Mouse (Mus musculus) lung, postnatal 0 days (tissue): ENCODE data around the gene Zfp92. TPM values are rescaled to one million over a fixed set of nuclear protein-coding genes. Genes with fewer than 3 reads are reported as not detected.

ENCODE experiments used
- ATAC-seq: fragments of 200-750 bp; cut with Nextera tagmentation; 2 replicates; pipeline ENCODE4 v1.8.0; 2017; ENCODE audit warnings: moderate library complexity
- DNase-seq: peaks from one replicate; pipeline ENCODE4 v3.0.0-alpha.2; 2016; ENCODE audit warnings: low spot score
- H3K27ac ChIP-seq: fragments of 300-500 bp; sonication (generic); 2 replicates; pipeline ENCODE4 v1.5.1; 2014; ENCODE audit warnings: antibody characterized with exemption, mild to moderate bottlenecking, low read length, mixed read lengths
- H3K27me3 ChIP-seq: fragments of 300-500 bp; sonication (generic); replicated peaks from 2 replicates; pipeline ENCODE4 v1.6.1; 2014; ENCODE audit warnings: low read length, mixed read lengths; ENCODE audit not compliant: insufficient read depth
- H3K36me3 ChIP-seq: fragments of 300-500 bp; sonication (generic); 2 replicates; pipeline ENCODE4 v1.6.1; 2014; ENCODE audit warnings: low read length, mixed read lengths; ENCODE audit not compliant: insufficient read depth
- H3K4me1 ChIP-seq: fragments of 300-500 bp; sonication (generic); 2 replicates; pipeline ENCODE4 v1.6.1; 2014; ENCODE audit warnings: antibody characterized with exemption, low read depth, low read length, mixed read lengths; ENCODE audit not compliant: insufficient read depth
- H3K4me2 ChIP-seq: fragments of 300-500 bp; sonication (generic); replicated peaks from 2 replicates; pipeline ENCODE4 v1.6.1; 2014; ENCODE audit warnings: low read depth, mild to moderate bottlenecking, low read length, moderate library complexity, mixed read lengths
- H3K4me3 ChIP-seq: fragments of 300-500 bp; sonication (generic); 2 replicates; pipeline ENCODE4 v1.5.1; 2014; ENCODE audit warnings: low read depth, low read length
- H3K9ac ChIP-seq: fragments of 300-500 bp; sonication (generic); replicated peaks from 2 replicates; pipeline ENCODE4 v1.6.1; 2014; ENCODE audit warnings: low read depth, mild to moderate bottlenecking
- H3K9me3 ChIP-seq: fragments of 300-500 bp; sonication (generic); 2 replicates; pipeline ENCODE4 v1.6.1; 2016; ENCODE audit warnings: low read length, mixed read lengths
- CTCF ChIP-seq: IDR thresholded peaks from 2 replicates; pipeline ENCODE4 v1.5.1; 2016; ENCODE audit warnings: antibody characterized with exemption, mild to moderate bottlenecking
- EP300 ChIP-seq: IDR thresholded peaks from 2 replicates; pipeline ENCODE4 v1.6.1; 2016; ENCODE audit warnings: antibody characterized with exemption, mild to moderate bottlenecking, control low read depth
- WGBS: fragments of 180-500 bp; shearing (Covaris S2); extraction: QIAGEN DNeasy Blood & Tissue Kit; methylation state at CpG from one replicate; pipeline ENCODE4 v1.1.7; 2014; 5-methylcytosine and 5-hydroxymethylcytosine counted together
- polyA plus RNA-seq: library from polyadenylated mRNA; unstranded; fragments of >200 nt; fragmentation: Nextera tagmentation; extraction: Ambion mirVana; gene quantifications from 2 replicates; pipeline ENCODE4 v1.2.1, GENCODE M21; 2015

Gene Zfp92
- polyA plus RNA-seq, 1 experiment from 2014 or later, result 0.07 TPM

GRCm38 (mm10) chrX:73468752-73469151, 57.9 kb downstream of the Zfp92 start:
- H3K4me2 ChIP-seq, result no peak overlapping the region
- no peak overlapping the region for H3K4me3 ChIP-seq
- H3K27me3 ChIP-seq, result no peaks in the 10 kb centered on the region
- H3K36me3 ChIP-seq, result no peaks in the 10 kb centered on the region
- H3K9ac ChIP-seq, result no peak overlapping the region
- H3K27ac ChIP-seq, result peak overlapping the region; percentile 65
- H3K4me1 ChIP-seq, result peaks cover 3% of the 10 kb centered on the region; the same call in 1 of the 2 replicates
- TF ChIP-seq EP300 (no peak), CTCF (no peak)
- DNase-seq, result no peak
- no peaks in the 10 kb centered on the region for H3K9me3 ChIP-seq
- no peak; the same call in 1 of the 2 replicates for ATAC-seq
- WGBS, result 27% methylated on average over 1 of the region's 1 CpGs

- no peak for ATAC-seq
- Histone ChIP-seq H3K9me3 (no peaks in the 10 kb centered on the region), H3K27ac (no peak overlapping the region), H3K4me3 (no peak overlapping the region), H3K36me3 (no peaks in the 10 kb centered on the region), H3K4me1 (peaks cover 3% of the 10 kb centered on the region; the same call in 1 of the 2 replicates), H3K27me3 (no peaks in the 10 kb centered on the region), H3K9ac (no peak overlapping the region), H3K4me2 (no peak overlapping the region)
- TF ChIP-seq EP300 (no peak), CTCF (no peak)
- DNase-seq, result no peak
- 76% methylated on average over 3 of the region's 3 CpGs for WGBS
Measured at GRCm38 (mm10) chrX:73471764-73472163, 60.9 kb downstream of the Zfp92 start.

GRCm38 (mm10) chrX:73474340-73475165, 63.7 kb downstream of the Zfp92 start:
- 52% methylated on average over 11 of the region's 12 CpGs for WGBS

GRCm38 (mm10) chrX:73475658-73476256, 64.9 kb downstream of the Zfp92 start:
- 81% methylated on average over 1 of the region's 1 CpGs for WGBS
- ATAC-seq, result no peak
- Histone ChIP-seq H3K9ac (no peak overlapping the region), H3K27ac (peak overlapping the region; percentile 68), H3K4me1 (no peaks in the 10 kb centered on the region; the same call in 1 of the 2 replicates), H3K36me3 (no peaks in the 10 kb centered on the region), H3K4me3 (no peak overlapping the region), H3K4me2 (no peak overlapping the region), H3K9me3 (no peaks in the 10 kb centered on the region), H3K27me3 (no peaks in the 10 kb centered on the region)
- TF ChIP-seq EP300, result no peak
- no peak for TF ChIP-seq CTCF
- DNase-seq, result no peak

More at GRCm38 (mm10) chrX:73474340-73475165, 63.7 kb downstream of the Zfp92 start:
- Histone ChIP-seq H3K9me3 (no peaks in the 10 kb centered on the region), H3K4me1 (no peaks in the 10 kb centered on the region; the same call in 1 of the 2 replicates), H3K9ac (no peak overlapping the region), H3K36me3 (no peaks in the 10 kb centered on the region), H3K27ac (peak overlapping the region; percentile 55), H3K4me3 (no peak overlapping the region), H3K27me3 (no peaks in the 10 kb centered on the region), H3K4me2 (no peak overlapping the region)
- ATAC-seq, result peak; percentile 77
- DNase-seq, result peak; percentile 72
- TF ChIP-seq CTCF (peak; percentile 27; the same call in 1 of the 2 replicates), EP300 (peak; percentile 34; the same call in 1 of the 2 replicates)

- Histone ChIP-seq H3K36me3 (no peaks in the 10 kb centered on the region), H3K9me3 (no peaks in the 10 kb centered on the region), H3K27me3 (no peaks in the 10 kb centered on the region), H3K4me1 (no peaks in the 10 kb centered on the region; the same call in 1 of the 2 replicates), H3K4me3 (no peak overlapping the region), H3K4me2 (no peak overlapping the region), H3K9ac (no peak overlapping the region), H3K27ac (peak overlapping the region; percentile 47; the same call in 1 of the 2 replicates)
- WGBS, result 26% methylated on average over 2 of the region's 2 CpGs
- ATAC-seq (peak; percentile 74), DNase-seq (peak; percentile 87)
- TF ChIP-seq EP300 (peak; percentile 31; the same call in 1 of the 2 replicates), CTCF (no peak)
Measured at GRCm38 (mm10) chrX:73476621-73477020, 65.7 kb downstream of the Zfp92 start.

GRCm38 (mm10) chrX:73477500-73477899, 66.6 kb downstream of the Zfp92 start:
- H3K9ac ChIP-seq, result no peak overlapping the region
- WGBS, result 92% methylated on average over 2 of the region's 2 CpGs
- no peaks in the 10 kb centered on the region for H3K9me3 ChIP-seq
- ATAC-seq, result no peak
- H3K4me3 ChIP-seq, result no peak overlapping the region
- H3K4me2 ChIP-seq, result no peak overlapping the region
- no peaks in the 10 kb centered on the region; the same call in 1 of the 2 replicates for H3K4me1 ChIP-seq
- H3K27me3 ChIP-seq, result no peaks in the 10 kb centered on the region
- peak overlapping the region; percentile 47 for H3K27ac ChIP-seq
- H3K36me3 ChIP-seq, result no peaks in the 10 kb centered on the region
- TF ChIP-seq CTCF, result no peak
- no peak for TF ChIP-seq EP300
- DNase-seq, result no peak

Other genes starting within 250 kb of the Zfp92 start
- not detected in 2 replicates for gene Spin2d, start 234.1 kb upstream of the Zfp92 start, polyA plus RNA-seq
- 1.7 and 3.7 TPM in 2 replicates for gene Xlr3b, start 218.9 kb upstream of the Zfp92 start, polyA plus RNA-seq
- gene Xlr4b, start 196.8 kb upstream of the Zfp92 start, polyA plus RNA-seq, result 0.19 and 0.78 TPM in 2 replicates
- 15.4 and 16.1 TPM in 2 replicates for gene F8a, start 182.8 kb upstream of the Zfp92 start, polyA plus RNA-seq
- 0.50 TPM in 1 of 2 replicates, not detected in the other for gene Xlr4c, start 168.0 kb upstream of the Zfp92 start, polyA plus RNA-seq
- not detected in 2 replicates for gene Xlr3c, start 145.7 kb upstream of the Zfp92 start, polyA plus RNA-seq
- gene Xlr5a, start 118.1 kb upstream of the Zfp92 start, polyA plus RNA-seq, result not detected in 2 replicates
- gene Xlr5c, start 118.1 kb upstream of the Zfp92 start, polyA plus RNA-seq, result not detected in 2 replicates
- gene Gm45015, start 74.3 kb upstream of the Zfp92 start, polyA plus RNA-seq, result not detected in 2 replicates
- gene Zfp275, start 68.5 kb upstream of the Zfp92 start, polyA plus RNA-seq, result 3.6 and 4.3 TPM in 2 replicates
- not detected in 2 replicates for gene Gm18336, start 12.4 kb upstream of the Zfp92 start, polyA plus RNA-seq
- 0.27 TPM in 1 of 2 replicates, not detected in the other for gene Trex2, start 24.2 kb downstream of the Zfp92 start, polyA plus RNA-seq
- 31.8 and 32.3 TPM in 2 replicates for gene Haus7, start 47.9 kb downstream of the Zfp92 start, polyA plus RNA-seq
- gene Bgn, start 72.5 kb downstream of the Zfp92 start, polyA plus RNA-seq, result 175 and 176 TPM in 2 replicates
- gene Atp2b3, start 92.0 kb downstream of the Zfp92 start, polyA plus RNA-seq, result not detected in 2 replicates
- 2.2 and 2.4 TPM in 2 replicates for gene Dusp9, start 228.3 kb downstream of the Zfp92 start, polyA plus RNA-seq
- 3.9 and 5.5 TPM in 2 replicates for gene Pnck, start 249.0 kb downstream of the Zfp92 start, polyA plus RNA-seq